Mouse (Mus musculus) left cerebral cortex, adult 9 months (tissue): ENCODE results near the gene Gm29094.
"Not testable (repeated sequence)": the region's sequence is repeated elsewhere in the genome, so short reads cannot be mapped to it uniquely, and the experiment has no call there.

Source experiments
- DNase-seq, 2 experiments: peaks; one replicate each; pipeline ENCODE4 v3.0.0; 2022; ENCODE audit warnings: low spot score in 2 of 2

The Gm29094 gene

DNA sequence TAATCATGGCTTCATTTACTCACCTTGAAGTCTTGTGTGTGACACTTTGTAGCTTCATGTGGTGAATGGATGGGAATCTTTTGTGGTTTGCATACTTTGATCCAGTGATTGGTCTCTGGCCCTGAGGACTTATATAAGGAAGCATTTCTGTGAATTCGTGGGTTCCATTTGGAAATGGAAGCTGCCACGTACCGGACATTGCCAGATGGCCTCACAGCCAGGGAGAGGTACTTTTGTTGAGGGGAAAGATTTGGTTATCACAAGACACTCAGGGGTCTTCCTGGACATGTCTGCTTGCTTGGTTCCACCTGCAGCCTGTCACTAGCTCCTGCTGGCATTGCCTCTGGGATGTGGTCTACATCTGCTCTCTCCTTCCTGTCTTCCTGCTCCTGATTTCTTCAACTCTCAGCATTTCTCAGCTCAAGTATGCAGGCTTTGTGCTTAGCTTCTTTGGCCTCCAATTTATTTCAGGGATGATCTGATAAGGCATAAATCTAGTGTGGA lies 41.4 kb downstream of the Gm29094 start:
- not testable (repeated sequence) for DNase-seq

DNA sequence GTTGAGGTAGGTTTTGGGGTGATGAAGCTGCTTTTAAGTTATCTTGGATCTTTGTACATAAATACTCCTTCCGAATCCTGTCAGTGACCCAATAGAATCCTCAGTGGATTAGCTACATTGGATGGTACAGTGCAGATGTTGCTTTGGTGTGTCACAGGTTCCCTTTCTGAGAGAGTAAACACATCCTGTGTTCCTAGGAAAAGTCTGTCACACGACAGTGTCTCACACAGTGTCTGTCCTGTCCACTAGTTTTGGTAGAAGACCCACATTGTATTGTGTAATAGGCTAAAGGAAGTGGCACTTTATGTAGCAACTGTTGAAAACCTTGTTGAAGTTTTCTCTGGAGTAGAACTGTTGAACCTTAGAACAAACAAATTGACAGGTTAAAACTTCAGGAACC lies 54.2 kb downstream of the Gm29094 start:
- DNase-seq: no peak

GRCm38 (mm10) chr9:89256556-89257335 lies 57.6 kb downstream of the Gm29094 start:
- DNase-seq: no peak

- DNase-seq: no peak
Measured at GRCm38 (mm10) chr9:89263968-89264367, 64.8 kb downstream of the Gm29094 start.

DNA sequence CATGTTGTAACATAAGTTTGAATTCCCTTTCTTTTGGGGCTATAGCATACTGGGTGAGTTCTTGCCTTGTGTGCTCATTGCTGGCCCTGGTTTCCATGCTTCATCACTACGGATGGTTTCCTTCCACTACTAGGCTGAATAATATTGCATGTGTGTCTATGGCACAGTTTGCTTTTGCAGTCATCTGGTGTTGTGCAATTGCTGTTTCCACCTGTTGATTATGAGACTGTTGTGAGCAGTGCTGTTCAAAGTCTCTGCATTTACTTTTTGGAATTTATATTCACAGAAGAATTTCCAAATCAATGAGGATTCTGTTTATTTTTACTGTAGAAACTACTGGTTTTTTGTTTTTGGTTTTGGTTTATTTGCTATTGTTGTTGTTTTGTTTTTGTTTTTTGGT lies 65.4 kb downstream of the Gm29094 start:
- DNase-seq: no peak
